Mouse (Mus musculus) limb, embryonic 15.5 days (tissue): ENCODE data around the gene Rft1. TPM values are rescaled to one million over a fixed set of nuclear protein-coding genes. Genes with fewer than 3 reads are reported as not detected.
A peak's percentile ranks its signal among the peaks of the same experiment; 100 is the strongest.

Experiments used
- ATAC-seq: fragments of 200-750 bp; cut with Nextera tagmentation; 2 replicates; pipeline ENCODE4 v1.8.0; 2017; ENCODE audit warnings: low read depth, moderate TSS enrichment; ENCODE audit not compliant: insufficient number of reproducible peaks, low FRiP score, low TSS enrichment
- H3K27ac ChIP-seq: fragments of 300-500 bp; sonication (generic); 2 replicates; pipeline ENCODE4 v1.5.1; 2015; ENCODE audit warnings: moderate library complexity, mild to moderate bottlenecking, inconsistent platforms
- H3K27me3 ChIP-seq: fragments of 300-500 bp; sonication (generic); 2 replicates; pipeline ENCODE4 v1.6.1; 2015; ENCODE audit warnings: inconsistent platforms
- H3K36me3 ChIP-seq: fragments of 300-500 bp; sonication (generic); 2 replicates; pipeline ENCODE4 v1.6.1; 2015; ENCODE audit warnings: inconsistent platforms
- H3K4me1 ChIP-seq: fragments of 300-500 bp; sonication (generic); 2 replicates; pipeline ENCODE4 v1.6.1; 2015; ENCODE audit warnings: inconsistent platforms
- H3K4me2 ChIP-seq: fragments of 300-500 bp; sonication (generic); 2 replicates; pipeline ENCODE4 v1.6.1; 2015; ENCODE audit warnings: mild to moderate bottlenecking, inconsistent platforms
- H3K4me3 ChIP-seq: fragments of 300-500 bp; sonication (generic); 2 replicates; pipeline ENCODE4 v1.5.1; 2015; ENCODE audit warnings: mild to moderate bottlenecking, inconsistent platforms
- H3K9ac ChIP-seq: fragments of 300-500 bp; sonication (generic); 2 replicates; pipeline ENCODE4 v1.6.1; 2015; ENCODE audit warnings: inconsistent platforms
- H3K9me3 ChIP-seq: fragments of 300-500 bp; sonication (generic); 2 replicates; pipeline ENCODE4 v1.6.1; 2016; ENCODE audit warnings: inconsistent platforms
- WGBS: fragments of 180-500 bp; shearing (Covaris S2); methylation state at CpG from one replicate; pipeline ENCODE4 v1.1.7; 2015; 5-methylcytosine and 5-hydroxymethylcytosine counted together
- polyA plus RNA-seq: library from polyadenylated mRNA; unstranded; fragments of >200 nt; fragmentation: Nextera tagmentation; extraction: Ambion mirVana; gene quantifications from 2 replicates; pipeline ENCODE4 v1.2.1, GENCODE M21; 2015

Gene Rft1
- polyA plus RNA-seq, 1 experiment from 2014 or later: 18.0 TPM

GRCm38 (mm10) chr14:30648478-30648877, 5.7 kb upstream of the Rft1 start:
- WGBS: 40% methylated on average over 3 of the region's 3 CpGs
- no peak overlapping the region for H3K4me2 ChIP-seq
- ATAC-seq: no peak
- no peak overlapping the region for H3K4me3 ChIP-seq
- no peak overlapping the region for H3K9ac ChIP-seq
- H3K4me1 ChIP-seq: peaks cover 6% of the 10 kb centered on the region; the same call in 1 of the 2 replicates
- no peaks in the 10 kb centered on the region for H3K9me3 ChIP-seq
- no peaks in the 10 kb centered on the region for H3K27me3 ChIP-seq
- no peak overlapping the region for H3K27ac ChIP-seq
- no peaks in the 10 kb centered on the region for H3K36me3 ChIP-seq

- Histone ChIP-seq H3K4me1 (peaks cover 7% of the 10 kb centered on the region), H3K36me3 (no peaks in the 10 kb centered on the region), H3K27me3 (no peaks in the 10 kb centered on the region), H3K4me3 (no peak overlapping the region), H3K27ac (no peak overlapping the region), H3K9me3 (no peaks in the 10 kb centered on the region), H3K4me2 (no peak overlapping the region), H3K9ac (no peak overlapping the region)
- 85% methylated on average over 8 of the region's 8 CpGs for WGBS
- no peak for ATAC-seq
Measured at GRCm38 (mm10) chr14:30649745-30650144, 4.4 kb upstream of the Rft1 start.

GRCm38 (mm10) chr14:30650969-30651368, 3.2 kb upstream of the Rft1 start:
- Histone ChIP-seq H3K27me3 (no peaks in the 10 kb centered on the region), H3K27ac (no peak overlapping the region), H3K4me3 (no peak overlapping the region), H3K9ac (no peak overlapping the region), H3K9me3 (no peaks in the 10 kb centered on the region), H3K4me1 (peaks cover 12% of the 10 kb centered on the region), H3K4me2 (no peak overlapping the region), H3K36me3 (no peaks in the 10 kb centered on the region)
- ATAC-seq: peak; percentile 45
- WGBS: 16% methylated on average over 4 of the region's 4 CpGs

GRCm38 (mm10) chr14:30654691-30655228, 600 bp downstream of the Rft1 start:
- no peaks in the 10 kb centered on the region for H3K9me3 ChIP-seq
- peaks cover 14% of the 10 kb centered on the region for H3K36me3 ChIP-seq
- no peak for ATAC-seq
- peaks cover 12% of the 10 kb centered on the region for H3K4me1 ChIP-seq
- H3K27me3 ChIP-seq: no peaks in the 10 kb centered on the region
- H3K4me3 ChIP-seq: peak overlapping the region; percentile 86
- peak overlapping the region; percentile 63 for H3K4me2 ChIP-seq
- peak overlapping the region; percentile 90 for H3K27ac ChIP-seq
- H3K9ac ChIP-seq: peak overlapping the region; percentile 100
- 42% methylated on average over 4 of the region's 4 CpGs for WGBS

DNA sequence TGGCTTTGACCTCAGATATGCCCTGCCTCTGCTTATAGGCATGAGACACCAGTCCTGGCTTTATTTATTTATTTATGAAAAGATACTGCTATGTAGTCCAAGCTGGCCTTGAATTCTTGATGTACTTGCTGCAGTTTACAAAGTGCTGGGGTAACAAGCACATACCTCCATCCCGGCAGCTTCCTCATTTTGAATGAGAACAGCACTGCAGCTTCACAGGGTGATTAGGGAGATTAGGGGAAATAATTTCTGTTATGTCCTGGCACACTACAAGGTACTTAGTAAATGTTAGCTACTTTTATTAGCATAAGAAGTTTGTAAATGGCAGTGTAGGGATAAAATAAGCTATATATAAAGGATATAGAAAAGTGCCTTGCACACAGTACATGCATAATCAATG, 1.4 kb downstream of the Rft1 start:
- H3K36me3 ChIP-seq: peaks cover 21% of the 10 kb centered on the region
- no peak overlapping the region for H3K4me2 ChIP-seq
- H3K4me1 ChIP-seq: peaks cover 12% of the 10 kb centered on the region
- H3K9ac ChIP-seq: no peak overlapping the region
- no peak for ATAC-seq
- no peaks in the 10 kb centered on the region for H3K9me3 ChIP-seq
- no peak overlapping the region for H3K27ac ChIP-seq
- WGBS: 78% methylated on average over 1 of the region's 1 CpGs
- no peaks in the 10 kb centered on the region for H3K27me3 ChIP-seq
- no peak overlapping the region for H3K4me3 ChIP-seq

GRCm38 (mm10) chr14:30666061-30666460, 11.9 kb downstream of the Rft1 start:
- H3K9me3 ChIP-seq: no peaks in the 10 kb centered on the region
- no peak overlapping the region for H3K4me3 ChIP-seq
- no peak for ATAC-seq
- H3K4me1 ChIP-seq: no peaks in the 10 kb centered on the region
- H3K27ac ChIP-seq: no peak overlapping the region
- H3K4me2 ChIP-seq: no peak overlapping the region
- H3K27me3 ChIP-seq: no peaks in the 10 kb centered on the region
- H3K9ac ChIP-seq: no peak overlapping the region
- H3K36me3 ChIP-seq: peaks cover 92% of the 10 kb centered on the region
- WGBS: 57% methylated on average over 3 of the region's 3 CpGs

DNA sequence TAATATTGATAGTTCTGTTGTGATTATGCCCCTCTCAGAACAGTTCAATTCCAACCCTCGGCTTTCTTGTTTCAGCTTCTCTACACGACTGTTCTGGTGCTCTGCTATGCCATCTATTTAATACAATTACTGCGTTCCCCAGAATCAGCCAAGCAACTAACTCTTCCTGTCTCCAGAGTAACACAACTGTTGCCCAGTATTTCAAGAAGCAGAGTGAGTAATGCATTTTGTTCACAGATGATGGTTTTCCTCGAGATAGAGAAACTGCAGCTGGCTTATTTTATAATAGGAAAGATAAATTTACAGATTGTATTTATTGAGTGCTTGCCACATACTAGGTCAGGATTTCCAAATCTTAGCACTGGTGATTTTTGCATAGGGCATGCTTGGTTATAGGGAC, 12.4 kb downstream of the Rft1 start:
- ATAC-seq: no peak
- Histone ChIP-seq H3K27ac (no peak overlapping the region), H3K27me3 (no peaks in the 10 kb centered on the region)

GRCm38 (mm10) chr14:30670161-30670560, 16.0 kb downstream of the Rft1 start:
- Histone ChIP-seq H3K36me3 (peaks cover 79% of the 10 kb centered on the region), H3K4me3 (no peak overlapping the region), H3K9ac (no peak overlapping the region), H3K9me3 (no peaks in the 10 kb centered on the region), H3K27ac (no peak overlapping the region), H3K27me3 (no peaks in the 10 kb centered on the region), H3K4me1 (no peaks in the 10 kb centered on the region), H3K4me2 (no peak overlapping the region)
- 91% methylated on average over 6 of the region's 6 CpGs for WGBS
- no peak for ATAC-seq

More for the DNA sequence above, 12.4 kb downstream of the Rft1 start:
- Histone ChIP-seq H3K9ac (no peak overlapping the region), H3K36me3 (peaks cover 87% of the 10 kb centered on the region), H3K4me3 (no peak overlapping the region), H3K4me2 (no peak overlapping the region), H3K4me1 (no peaks in the 10 kb centered on the region), H3K9me3 (no peaks in the 10 kb centered on the region)
- 87% methylated on average over 4 of the region's 4 CpGs for WGBS

GRCm38 (mm10) chr14:30671095-30671985, 17.2 kb downstream of the Rft1 start:
- H3K9me3 ChIP-seq: no peaks in the 10 kb centered on the region
- WGBS: 71% methylated on average over 15 of the region's 15 CpGs

DNA sequence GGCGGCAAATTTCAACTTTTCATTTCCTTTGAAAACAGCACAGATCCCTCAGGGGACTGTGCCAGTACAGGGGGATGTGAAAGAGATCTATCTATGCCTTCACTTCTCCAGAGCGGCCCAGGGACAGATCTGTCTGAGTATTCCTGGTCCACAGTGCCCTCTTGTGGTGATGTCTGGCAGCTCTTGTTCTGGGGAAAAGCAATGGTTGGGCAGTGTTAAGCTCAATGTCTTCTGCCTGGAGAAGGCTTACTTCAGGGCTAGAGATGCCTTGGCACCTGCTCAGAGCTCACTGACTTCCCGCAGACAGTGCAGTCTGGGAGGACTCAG, 17.8 kb downstream of the Rft1 start:
- H3K9ac ChIP-seq: no peak overlapping the region
- H3K4me1 ChIP-seq: no peaks in the 10 kb centered on the region
- no peak overlapping the region for H3K4me2 ChIP-seq
- peak; percentile 72; the same call in 1 of the 2 replicates for ATAC-seq
- H3K27me3 ChIP-seq: no peaks in the 10 kb centered on the region
- peaks cover 77% of the 10 kb centered on the region for H3K36me3 ChIP-seq
- no peaks in the 10 kb centered on the region for H3K9me3 ChIP-seq
- WGBS: 8% methylated on average over 3 of the region's 3 CpGs
- 0 out of 2 replicates have a peak overlapping the region, but pooled peaks have one; percentile 38 for H3K27ac ChIP-seq
- H3K4me3 ChIP-seq: no peak overlapping the region

More at GRCm38 (mm10) chr14:30671095-30671985, 17.2 kb downstream of the Rft1 start:
- Histone ChIP-seq H3K27ac (0 out of 2 replicates have a peak overlapping the region, but pooled peaks have one; percentile 38), H3K4me3 (no peak overlapping the region), H3K36me3 (peaks cover 77% of the 10 kb centered on the region), H3K9ac (no peak overlapping the region), H3K4me2 (no peak overlapping the region), H3K27me3 (no peaks in the 10 kb centered on the region), H3K4me1 (no peaks in the 10 kb centered on the region)
- ATAC-seq: no peak

DNA sequence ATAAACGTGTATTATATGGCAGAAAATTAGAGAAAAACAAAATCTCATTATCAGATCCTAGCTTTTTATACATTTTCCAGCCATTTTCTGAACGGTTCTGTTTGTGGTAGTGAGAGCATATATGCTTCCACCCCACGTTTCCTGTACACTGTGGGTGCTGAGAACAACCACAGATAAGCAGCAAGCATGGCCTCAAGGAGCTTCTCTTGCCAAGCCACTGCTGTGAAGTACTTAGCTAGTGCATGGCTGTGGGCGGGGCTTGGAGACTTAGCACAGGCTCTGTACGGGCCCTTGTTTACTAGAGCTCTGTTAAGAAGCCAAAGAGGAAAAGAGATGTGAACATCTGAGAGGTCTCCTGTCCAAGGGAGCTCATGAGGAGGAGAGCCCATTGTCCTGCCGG, 20.8 kb downstream of the Rft1 start:
- H3K27me3 ChIP-seq: no peaks in the 10 kb centered on the region

GRCm38 (mm10) chr14:30682131-30682530, 28.0 kb downstream of the Rft1 start:
- no peak overlapping the region for H3K4me2 ChIP-seq
- no peaks in the 10 kb centered on the region for H3K27me3 ChIP-seq
- no peak overlapping the region for H3K4me3 ChIP-seq
- H3K36me3 ChIP-seq: peaks cover 70% of the 10 kb centered on the region
- WGBS: 89% methylated on average over 3 of the region's 3 CpGs
- ATAC-seq: no peak
- no peaks in the 10 kb centered on the region for H3K9me3 ChIP-seq
- no peak overlapping the region for H3K27ac ChIP-seq
- H3K4me1 ChIP-seq: no peaks in the 10 kb centered on the region
- H3K9ac ChIP-seq: no peak overlapping the region

More for the DNA sequence above, 20.8 kb downstream of the Rft1 start:
- no peak for ATAC-seq
- WGBS: 72% methylated on average over 6 of the region's 6 CpGs
- Histone ChIP-seq H3K4me2 (no peak overlapping the region), H3K4me1 (no peaks in the 10 kb centered on the region), H3K27ac (no peak overlapping the region), H3K9me3 (no peaks in the 10 kb centered on the region), H3K9ac (no peak overlapping the region), H3K4me3 (no peak overlapping the region), H3K36me3 (peaks cover 75% of the 10 kb centered on the region)
